Mouse (Mus musculus) G1E (cell line): ENCODE results near the gene Adarb1.

Experiments
- CTCF ChIP-seq: IDR thresholded peaks from 2 replicates; pipeline ENCODE4 v1.5.1; 2012; ENCODE audit warnings: low read depth, low read length, inconsistent platforms, mixed read lengths
- GATA1 ChIP-seq: IDR thresholded peaks from 2 replicates; pipeline ENCODE4 v1.6.1; 2012; ENCODE audit warnings: borderline replicate concordance, low read length, inconsistent platforms, mixed read lengths
- POLR2AphosphoS5 ChIP-seq: IDR thresholded peaks from 2 replicates; pipeline ENCODE4 v1.6.1; 2012; ENCODE audit warnings: low read depth, low read length, inconsistent platforms; ENCODE audit not compliant: insufficient replicate concordance
- TAL1 ChIP-seq: conservative IDR thresholded peaks from 2 replicates; pipeline ENCODE4 v1.6.1; 2012; ENCODE audit warnings: low read depth, low read length, inconsistent platforms, mixed read lengths

- no peak for TF ChIP-seq CTCF
- no peak for TF ChIP-seq GATA1
- no peak for TF ChIP-seq POLR2AphosphoS5
- TF ChIP-seq TAL1, result no peak
Measured at GRCm38 (mm10) chr10:77417240-77418102, 599 bp downstream of the Adarb1 start.
